Mouse (Mus musculus) embryonic facial prominence, embryonic 12.5 days (tissue): ENCODE measurements around the gene Plpp7. TPM values are rescaled to one million over a fixed set of nuclear protein-coding genes. Genes with fewer than 3 reads are reported as not detected.

ENCODE experiments used
- ATAC-seq: fragments of 200-750 bp; cut with Nextera tagmentation; 2 replicates; pipeline ENCODE4 v1.8.0; 2017; ENCODE audit not compliant: insufficient number of reproducible peaks, insufficient read depth, low FRiP score, low TSS enrichment
- H3K27ac ChIP-seq: fragments of 300-500 bp; sonication (generic); 2 replicates; pipeline ENCODE4 v1.5.1; 2016; ENCODE audit warnings: mild to moderate bottlenecking
- H3K27me3 ChIP-seq: fragments of 300-500 bp; sonication (generic); 2 replicates; pipeline ENCODE4 v1.6.1; 2016; ENCODE audit warnings: mild to moderate bottlenecking, moderate library complexity
- H3K36me3 ChIP-seq: fragments of 300-500 bp; sonication (generic); 2 replicates; pipeline ENCODE4 v1.6.1; 2016; ENCODE audit warnings: mild to moderate bottlenecking
- H3K4me1 ChIP-seq: fragments of 300-500 bp; sonication (generic); 2 replicates; pipeline ENCODE4 v1.6.1; 2016
- H3K4me2 ChIP-seq: fragments of 300-500 bp; sonication (generic); replicated peaks from 2 replicates; pipeline ENCODE4 v1.6.1; 2016; ENCODE audit warnings: mild to moderate bottlenecking, moderate library complexity
- H3K4me3 ChIP-seq: fragments of 300-500 bp; sonication (generic); 2 replicates; pipeline ENCODE4 v1.5.1; 2016; ENCODE audit warnings: mild to moderate bottlenecking
- H3K9ac ChIP-seq: fragments of 300-500 bp; sonication (generic); 2 replicates; pipeline ENCODE4 v1.6.1; 2016; ENCODE audit warnings: mild to moderate bottlenecking, moderate library complexity
- H3K9me3 ChIP-seq: fragments of 300-500 bp; sonication (generic); 2 replicates; pipeline ENCODE4 v1.6.1; 2016; ENCODE audit warnings: mild to moderate bottlenecking, moderate library complexity
- WGBS: fragments of 180-500 bp; shearing (Covaris S2); methylation state at CpG from one replicate; pipeline ENCODE4 v1.1.7; 2016; 5-methylcytosine and 5-hydroxymethylcytosine counted together
- polyA plus RNA-seq: library from polyadenylated mRNA; unstranded; fragments of >200 nt; fragmentation: Nextera tagmentation; extraction: Ambion mirVana; gene quantifications from 2 replicates; pipeline ENCODE4 v1.2.1, GENCODE M21; 2016

Gene Plpp7
- polyA plus RNA-seq, 1 experiment from 2014 or later: 7.3 TPM

DNA sequence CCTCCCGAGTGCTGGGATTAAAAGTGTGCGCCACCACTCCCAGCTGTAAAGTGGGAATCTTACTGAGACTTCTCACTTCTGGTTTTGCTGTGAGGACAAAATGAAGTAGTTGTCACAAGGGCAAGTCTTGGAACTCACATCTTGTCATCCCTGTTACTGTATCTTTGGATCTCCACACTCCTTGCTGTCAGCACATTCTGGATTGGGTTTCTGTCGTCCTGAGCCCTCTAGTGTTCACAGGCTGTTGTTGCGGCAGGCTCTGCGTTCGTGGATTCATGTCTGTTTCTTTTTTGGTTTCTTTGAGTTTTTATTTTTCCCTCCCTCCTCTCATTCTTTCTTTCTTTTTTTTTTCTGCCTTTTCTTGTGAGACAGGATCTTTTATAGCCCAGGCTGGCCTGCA lies 35.1 kb downstream of the Plpp7 start:
- Histone ChIP-seq H3K9ac (no peak overlapping the region), H3K4me2 (no peak overlapping the region), H3K27me3 (no peaks in the 10 kb centered on the region), H3K27ac (no peak overlapping the region), H3K9me3 (no peaks in the 10 kb centered on the region), H3K4me3 (no peak overlapping the region), H3K4me1 (no peaks in the 10 kb centered on the region; the same call in 1 of the 2 replicates), H3K36me3 (no peaks in the 10 kb centered on the region)
- no peak for ATAC-seq
- 39% methylated on average over 6 of the region's 6 CpGs for WGBS

DNA sequence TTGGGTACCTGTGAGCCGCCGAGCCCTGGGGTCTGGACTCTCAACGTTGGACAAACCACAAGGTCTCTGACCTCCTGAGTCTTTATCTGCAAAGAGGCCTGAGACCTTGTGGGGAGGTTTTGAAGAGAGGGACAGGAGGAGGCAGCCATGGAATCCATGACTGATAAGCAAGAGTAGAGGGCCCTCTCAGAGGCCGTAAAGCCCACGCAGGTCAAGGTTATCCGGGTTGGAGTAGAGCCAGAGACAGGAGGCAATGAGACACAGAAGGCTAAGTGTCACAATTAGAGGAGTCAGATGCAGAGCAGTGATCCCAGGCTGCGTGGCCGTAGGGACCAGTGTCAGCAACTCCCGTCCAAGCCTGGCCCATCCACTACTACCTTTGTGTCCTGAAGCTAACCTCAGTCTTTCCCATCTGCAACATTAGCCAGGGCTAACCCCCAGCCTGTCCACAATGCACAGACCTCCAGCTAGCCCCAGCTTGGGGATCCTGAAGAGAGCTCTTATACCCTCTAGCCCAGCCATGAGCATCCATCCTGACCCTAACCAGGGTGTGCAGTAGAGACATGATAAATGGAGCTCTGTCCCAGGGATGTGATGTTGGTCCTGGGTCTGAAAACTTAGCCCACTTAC lies 36.0 kb downstream of the Plpp7 start:
- Histone ChIP-seq H3K27me3 (no peaks in the 10 kb centered on the region), H3K4me2 (no peak overlapping the region), H3K36me3 (no peaks in the 10 kb centered on the region), H3K9me3 (no peaks in the 10 kb centered on the region), H3K4me3 (no peak overlapping the region), H3K27ac (no peak overlapping the region), H3K9ac (no peak overlapping the region), H3K4me1 (no peaks in the 10 kb centered on the region; the same call in 1 of the 2 replicates)
- ATAC-seq: no peak
- 84% methylated on average over 9 of the region's 9 CpGs for WGBS

DNA sequence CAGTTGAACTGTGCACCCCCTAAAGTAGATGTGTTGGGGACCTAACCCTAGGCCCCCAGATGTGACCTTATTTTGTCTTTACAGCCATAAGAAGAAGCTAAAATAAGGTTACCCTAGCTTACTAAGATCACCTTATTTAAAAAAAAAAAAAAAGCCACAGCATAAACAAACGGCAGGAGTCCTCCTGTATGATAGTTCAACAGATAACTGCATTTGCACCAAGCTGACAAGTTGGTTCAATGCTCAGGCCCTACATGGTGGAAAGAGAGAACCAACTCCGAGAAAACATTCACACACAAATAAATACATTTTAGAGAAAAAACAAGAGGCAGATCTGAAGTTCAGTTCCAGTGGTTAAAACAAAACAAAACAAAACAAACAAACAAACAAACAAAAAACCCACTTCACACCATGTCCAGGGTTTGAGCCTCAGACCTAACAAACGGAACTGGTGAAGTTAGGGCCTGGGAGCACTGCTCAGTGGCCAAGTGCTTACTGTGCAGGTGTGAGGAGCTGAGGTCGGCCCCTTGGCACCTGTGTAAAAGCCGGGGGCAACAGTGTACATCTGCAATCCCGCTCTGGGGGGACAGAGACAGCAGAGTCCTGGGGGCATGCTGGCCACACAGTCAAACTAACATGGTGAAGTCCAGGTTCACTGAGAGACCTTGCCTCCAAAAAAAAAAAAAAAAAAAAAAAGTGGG lies 36.7 kb downstream of the Plpp7 start:
- no peaks in the 10 kb centered on the region for H3K36me3 ChIP-seq
- no peak overlapping the region for H3K4me2 ChIP-seq
- ATAC-seq: no peak
- H3K9ac ChIP-seq: no peak overlapping the region
- H3K27ac ChIP-seq: no peak overlapping the region
- H3K27me3 ChIP-seq: no peaks in the 10 kb centered on the region
- H3K4me3 ChIP-seq: no peak overlapping the region
- WGBS: 66% methylated on average over 6 of the region's 6 CpGs
- H3K4me1 ChIP-seq: no peaks in the 10 kb centered on the region; the same call in 1 of the 2 replicates
- H3K9me3 ChIP-seq: no peaks in the 10 kb centered on the region

DNA sequence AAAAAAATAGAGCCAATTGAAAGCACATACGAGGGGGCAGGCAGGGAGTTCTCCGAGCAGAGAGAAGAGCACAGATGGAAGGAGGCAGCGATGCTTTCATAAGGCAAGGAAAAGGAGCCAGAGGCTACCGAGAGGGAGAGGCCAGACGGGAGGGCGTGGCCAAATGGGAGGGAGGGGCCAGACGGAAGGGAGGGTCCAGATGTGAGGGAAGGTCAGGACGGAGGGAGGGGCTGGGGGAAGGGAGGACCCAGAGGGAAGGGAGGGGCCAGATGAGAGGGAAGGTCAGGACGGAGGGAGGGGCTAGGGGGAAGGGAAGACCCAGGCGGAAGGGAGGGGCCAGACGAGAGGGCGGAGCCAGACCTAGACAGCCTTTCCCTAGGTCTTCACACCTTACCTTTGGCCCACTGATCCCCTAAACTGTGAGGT lies 37.3 kb downstream of the Plpp7 start:
- Histone ChIP-seq H3K36me3 (no peaks in the 10 kb centered on the region), H3K27me3 (no peaks in the 10 kb centered on the region), H3K9me3 (no peaks in the 10 kb centered on the region), H3K27ac (no peak overlapping the region), H3K9ac (no peak overlapping the region), H3K4me2 (0 out of 2 replicates have a peak overlapping the region, but pooled peaks have one; percentile 9), H3K4me3 (no peak overlapping the region), H3K4me1 (no peaks in the 10 kb centered on the region; the same call in 1 of the 2 replicates)
- 5% methylated on average over 11 of the region's 12 CpGs for WGBS
- ATAC-seq: no peak

DNA sequence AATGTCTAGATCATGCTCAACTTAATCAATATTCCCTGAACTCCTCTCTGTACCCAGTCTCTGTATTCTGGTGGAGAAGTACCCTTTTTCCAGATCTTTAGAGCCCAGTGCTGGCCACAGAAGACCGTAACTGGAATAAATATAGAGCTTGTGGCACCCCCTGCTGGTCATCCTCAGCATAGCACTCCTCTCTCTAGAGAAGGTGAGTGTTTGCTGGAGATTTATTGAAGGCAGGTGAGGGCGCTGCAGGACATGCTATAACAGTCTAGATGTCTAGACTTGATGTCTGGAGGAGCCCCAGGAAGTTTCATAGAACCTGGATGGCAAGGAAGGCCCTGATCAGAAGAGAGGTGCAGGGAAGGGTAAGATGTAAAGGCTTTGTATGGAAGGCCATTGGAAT lies 38.7 kb downstream of the Plpp7 start:
- no peak overlapping the region for H3K27ac ChIP-seq
- no peak overlapping the region for H3K4me3 ChIP-seq
- H3K27me3 ChIP-seq: no peaks in the 10 kb centered on the region
- ATAC-seq: no peak
- H3K36me3 ChIP-seq: no peaks in the 10 kb centered on the region
- H3K4me1 ChIP-seq: no peaks in the 10 kb centered on the region; the same call in 1 of the 2 replicates
- WGBS: 9% methylated on average over 2 of the region's 2 CpGs
- no peaks in the 10 kb centered on the region for H3K9me3 ChIP-seq
- H3K4me2 ChIP-seq: no peak overlapping the region
- no peak overlapping the region for H3K9ac ChIP-seq

DNA sequence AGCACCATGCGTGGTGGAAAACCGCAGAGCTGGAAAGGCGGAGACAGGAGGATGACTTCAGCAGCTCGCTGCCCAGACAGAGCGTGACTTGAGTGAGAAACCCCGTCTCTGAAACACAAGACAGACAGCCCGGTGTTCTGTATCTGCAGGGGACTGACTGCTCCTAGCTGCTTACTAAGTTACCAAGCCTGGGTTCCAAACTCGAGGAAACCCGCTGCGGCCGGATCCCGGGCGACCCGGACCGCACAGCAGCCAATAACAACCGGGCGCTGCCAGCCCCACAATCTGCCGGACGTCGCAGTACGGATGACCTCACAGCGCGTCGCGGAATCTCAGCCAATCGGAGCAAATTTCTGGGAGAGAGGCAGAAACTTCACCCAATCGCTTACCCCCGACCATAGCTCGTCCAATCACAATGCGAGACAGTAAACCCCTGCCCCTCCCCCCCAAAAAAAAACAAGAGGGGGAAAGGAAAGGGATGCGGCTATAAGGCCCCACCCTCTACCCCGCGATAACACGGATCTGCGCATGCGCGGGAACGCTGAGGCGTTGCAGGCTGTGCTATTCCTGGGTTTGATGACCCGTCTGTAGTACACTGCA lies 42.4 kb downstream of the Plpp7 start:
- no peaks in the 10 kb centered on the region for H3K4me1 ChIP-seq
- H3K27ac ChIP-seq: peak overlapping the region; percentile 85
- H3K9ac ChIP-seq: peak overlapping the region; percentile 57
- no peaks in the 10 kb centered on the region for H3K36me3 ChIP-seq
- ATAC-seq: peak; percentile 94
- H3K4me3 ChIP-seq: peak overlapping the region; percentile 50
- H3K27me3 ChIP-seq: no peaks in the 10 kb centered on the region
- WGBS: 0% methylated on average over 40 of the region's 40 CpGs
- peak overlapping the region; percentile 73 for H3K4me2 ChIP-seq
- no peaks in the 10 kb centered on the region for H3K9me3 ChIP-seq

DNA sequence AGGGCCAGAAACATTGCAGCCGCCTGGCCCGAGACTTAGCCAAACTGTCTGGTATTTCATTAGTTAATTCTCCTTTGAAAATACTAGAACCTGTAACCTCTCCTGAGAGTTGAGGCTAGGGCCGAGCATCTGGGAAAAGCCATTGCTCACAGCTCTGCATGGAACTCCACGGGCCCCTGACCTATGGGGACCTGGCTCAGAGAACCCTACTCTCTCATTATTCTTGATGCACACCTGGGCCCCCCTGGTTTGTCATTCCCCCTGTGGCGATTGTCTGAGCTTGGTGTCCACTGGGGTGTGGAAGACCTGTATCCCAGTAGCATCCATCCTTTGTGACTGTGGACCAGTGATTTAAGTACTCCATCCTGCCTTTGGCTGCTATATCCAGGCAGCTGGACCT lies 44.0 kb downstream of the Plpp7 start:
- no peak overlapping the region for H3K27ac ChIP-seq
- H3K4me1 ChIP-seq: no peaks in the 10 kb centered on the region
- no peak for ATAC-seq
- H3K4me3 ChIP-seq: no peak overlapping the region
- H3K36me3 ChIP-seq: no peaks in the 10 kb centered on the region
- H3K27me3 ChIP-seq: no peaks in the 10 kb centered on the region
- whole genome bisulfite sequencing: 80% methylated on average over 5 of the region's 5 CpGs
- no peak overlapping the region for H3K9ac ChIP-seq
- no peaks in the 10 kb centered on the region for H3K9me3 ChIP-seq
- no peak overlapping the region for H3K4me2 ChIP-seq

DNA sequence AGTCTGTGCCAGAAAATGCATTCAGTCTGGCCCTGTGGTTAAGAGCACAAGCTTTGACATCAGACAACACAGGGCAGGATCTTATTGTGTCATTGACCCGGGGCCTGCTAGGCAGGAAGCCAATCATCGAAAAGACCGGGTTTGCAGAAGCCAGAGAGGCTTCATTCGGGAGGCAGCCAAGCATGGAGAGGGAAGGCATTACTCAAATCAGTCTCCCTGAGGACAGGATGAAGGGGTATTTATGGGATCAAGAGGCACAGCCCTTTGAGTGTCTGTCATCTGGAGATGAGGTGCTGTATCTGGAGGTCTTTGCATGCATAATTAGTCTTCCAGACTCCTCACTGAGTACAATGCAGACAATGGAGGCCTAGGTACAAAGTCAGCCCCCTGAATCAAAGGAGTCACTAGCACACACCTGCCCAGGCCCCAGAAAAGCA lies 45.2 kb downstream of the Plpp7 start:
- H3K27ac ChIP-seq: no peak overlapping the region
- H3K9ac ChIP-seq: no peak overlapping the region
- H3K36me3 ChIP-seq: no peaks in the 10 kb centered on the region
- no peaks in the 10 kb centered on the region for H3K27me3 ChIP-seq
- no peak overlapping the region for H3K4me2 ChIP-seq
- 32% methylated on average over 4 of the region's 4 CpGs for WGBS
- no peak for ATAC-seq
- H3K4me3 ChIP-seq: no peak overlapping the region
- no peaks in the 10 kb centered on the region for H3K9me3 ChIP-seq
- no peaks in the 10 kb centered on the region for H3K4me1 ChIP-seq

DNA sequence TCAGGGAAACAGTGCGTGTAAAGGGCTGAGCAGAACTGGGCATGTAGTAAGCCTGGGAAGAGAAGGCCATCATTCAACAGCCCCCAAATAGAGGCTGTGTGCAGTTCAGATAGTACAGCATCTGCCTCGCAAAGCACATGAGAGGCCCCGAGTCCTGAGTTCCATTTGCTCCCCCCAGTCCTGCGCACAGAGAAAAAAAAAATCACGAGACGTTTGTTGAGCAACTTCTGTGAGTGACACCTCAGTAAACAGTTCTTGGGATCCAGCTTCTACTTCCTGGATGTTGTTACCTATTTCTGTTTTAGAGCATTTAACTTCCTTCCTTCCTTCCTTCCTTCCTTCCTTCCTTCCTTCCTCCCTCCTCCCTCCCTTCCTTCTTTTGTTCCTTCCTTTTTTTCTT lies 46.3 kb downstream of the Plpp7 start:
- no peak overlapping the region for H3K9ac ChIP-seq
- ATAC-seq: no peak
- H3K27ac ChIP-seq: no peak overlapping the region
- H3K4me3 ChIP-seq: no peak overlapping the region
- no peak overlapping the region for H3K4me2 ChIP-seq
- H3K4me1 ChIP-seq: no peaks in the 10 kb centered on the region
- H3K36me3 ChIP-seq: no peaks in the 10 kb centered on the region
- no peaks in the 10 kb centered on the region for H3K9me3 ChIP-seq
- 87% methylated on average over 6 of the region's 6 CpGs for WGBS
- no peaks in the 10 kb centered on the region for H3K27me3 ChIP-seq

DNA sequence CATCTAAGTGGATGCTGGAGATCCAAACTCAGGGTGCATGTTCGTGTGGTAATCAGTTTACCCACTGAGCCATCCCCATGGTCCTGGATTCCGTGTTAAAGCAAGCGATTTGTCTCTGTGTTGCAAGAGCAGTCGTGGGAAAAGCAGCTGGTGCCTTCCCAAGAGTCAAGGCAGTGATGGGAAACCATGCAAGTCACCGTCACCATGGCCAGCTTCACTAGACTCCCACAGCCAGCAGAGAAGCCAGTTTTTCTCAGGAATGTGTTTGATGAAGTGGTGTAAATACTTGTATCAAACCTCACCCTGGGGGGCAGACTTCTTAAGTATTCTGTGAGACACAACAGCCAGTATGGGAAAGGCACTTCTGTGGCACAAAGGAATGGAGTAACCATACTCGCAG lies 47.0 kb downstream of the Plpp7 start:
- 69% methylated on average over 6 of the region's 6 CpGs for WGBS
- no peak overlapping the region for H3K27ac ChIP-seq
- no peak overlapping the region for H3K9ac ChIP-seq
- no peaks in the 10 kb centered on the region for H3K36me3 ChIP-seq
- no peak for ATAC-seq
- no peak overlapping the region for H3K4me2 ChIP-seq
- H3K4me3 ChIP-seq: no peak overlapping the region
- no peaks in the 10 kb centered on the region for H3K9me3 ChIP-seq
- H3K27me3 ChIP-seq: no peaks in the 10 kb centered on the region
- no peaks in the 10 kb centered on the region for H3K4me1 ChIP-seq

DNA sequence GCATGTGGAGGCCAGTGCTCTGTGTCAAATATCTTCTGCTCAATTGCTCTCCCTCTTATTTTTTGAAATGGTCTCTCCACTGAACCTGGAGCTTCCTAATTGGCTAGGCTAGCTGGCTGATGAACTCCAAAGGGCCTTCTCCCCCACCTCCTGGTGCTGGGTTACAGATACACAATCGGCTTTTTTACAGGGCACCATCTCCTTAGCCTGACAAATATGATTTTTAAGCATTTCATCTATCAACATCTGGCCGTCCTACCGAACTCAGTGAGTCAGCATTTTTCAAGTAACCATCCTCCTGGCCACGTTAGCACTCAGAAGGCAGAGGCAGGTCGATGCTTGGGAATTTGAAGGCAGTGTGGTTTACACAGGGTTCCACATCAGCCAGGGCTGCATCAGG lies 49.3 kb downstream of the Plpp7 start:
- Histone ChIP-seq H3K27ac (no peak overlapping the region), H3K4me1 (no peaks in the 10 kb centered on the region), H3K9me3 (no peaks in the 10 kb centered on the region), H3K4me3 (no peak overlapping the region), H3K4me2 (no peak overlapping the region), H3K27me3 (no peaks in the 10 kb centered on the region), H3K36me3 (no peaks in the 10 kb centered on the region), H3K9ac (no peak overlapping the region)
- ATAC-seq: no peak
- 80% methylated on average over 5 of the region's 5 CpGs for WGBS

DNA sequence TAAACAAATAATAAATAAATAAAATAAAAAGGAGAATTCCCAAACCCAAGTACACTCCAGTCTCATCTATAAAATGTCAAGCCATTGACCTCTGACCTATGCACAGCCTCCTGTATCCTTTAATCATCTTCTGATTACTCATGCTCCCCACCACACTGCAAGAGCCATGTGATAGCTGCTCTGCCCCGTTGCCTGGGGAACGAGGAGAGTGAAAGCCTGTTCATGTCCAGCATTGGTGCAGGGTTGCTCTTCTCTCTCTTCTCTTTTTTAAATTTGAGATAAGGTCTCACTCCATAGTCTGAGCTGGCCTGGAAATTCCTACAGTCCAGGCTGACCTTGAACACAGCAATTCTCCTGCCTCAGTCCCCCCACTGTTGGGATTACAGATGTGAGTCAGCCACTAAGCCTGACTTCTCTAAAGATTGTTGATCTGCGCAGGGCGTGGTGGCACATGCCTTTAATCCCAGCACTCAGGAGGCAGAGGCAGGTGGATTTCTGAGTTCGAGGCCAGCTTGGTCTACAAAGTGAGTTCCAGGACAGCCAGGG lies 51.4 kb downstream of the Plpp7 start:
- 66% methylated on average over 5 of the region's 5 CpGs for WGBS
- H3K27ac ChIP-seq: no peak overlapping the region
- no peaks in the 10 kb centered on the region for H3K36me3 ChIP-seq
- H3K9me3 ChIP-seq: no peaks in the 10 kb centered on the region
- no peak overlapping the region for H3K9ac ChIP-seq
- H3K4me2 ChIP-seq: no peak overlapping the region
- H3K4me1 ChIP-seq: peaks cover 6% of the 10 kb centered on the region; the same call in 1 of the 2 replicates
- no peak for ATAC-seq
- H3K27me3 ChIP-seq: no peaks in the 10 kb centered on the region
- H3K4me3 ChIP-seq: no peak overlapping the region
